Mouse (Mus musculus) liver, embryonic 14.5 days (tissue): ENCODE measurements around the gene Rreb1. TPM values are rescaled to one million over a fixed set of nuclear protein-coding genes. Genes with fewer than 3 reads are reported as not detected.

Experiments
- ATAC-seq: fragments of 200-750 bp; cut with Nextera tagmentation; 2 replicates; pipeline ENCODE4 v1.8.0; 2017; ENCODE audit warnings: moderate number of reproducible peaks, mild to moderate bottlenecking, moderate library complexity; ENCODE audit not compliant: insufficient read depth
- DNase-seq, 3 experiments: peaks; one replicate each; pipeline ENCODE4 v3.0.0-alpha.2; 2012 to 2013; ENCODE audit warnings: low read depth in 3 of 3, low spot score in 3 of 3
- H3K27ac ChIP-seq: fragments of 300-500 bp; sonication (generic); 2 replicates; pipeline ENCODE4 v1.5.1; 2014; ENCODE audit warnings: moderate library complexity, mild to moderate bottlenecking, control low read depth, inconsistent platforms
- H3K27me3 ChIP-seq: fragments of 300-500 bp; sonication (generic); 2 replicates; pipeline ENCODE4 v1.6.1; 2014; ENCODE audit warnings: mild to moderate bottlenecking, low read length, moderate library complexity; ENCODE audit not compliant: control insufficient read depth, insufficient read depth
- H3K36me3 ChIP-seq: fragments of 300-500 bp; sonication (generic); replicated peaks from 2 replicates; pipeline ENCODE4 v1.6.1; 2014; ENCODE audit warnings: low read depth; ENCODE audit not compliant: control insufficient read depth, insufficient read depth
- H3K4me1 ChIP-seq, 2 experiments: fragments of 200-500 bp in 1 of 2; fragments of 300-500 bp in 1 of 2; sonication (generic) in 1 of 2; replicated peaks; 2 replicates each; pipeline ENCODE4 v1.6.1; 2012 to 2014; ENCODE audit warnings: antibody characterized with exemption in 1 of 2, inconsistent platforms in 1 of 2, low read length in 1 of 2; ENCODE audit not compliant: control insufficient read depth in 2 of 2, insufficient read depth in 2 of 2
- H3K4me2 ChIP-seq: fragments of 300-500 bp; sonication (generic); 2 replicates; pipeline ENCODE4 v1.6.1; 2014; ENCODE audit warnings: low read depth, mild to moderate bottlenecking, control low read depth, moderate library complexity
- H3K4me3 ChIP-seq, 2 experiments: fragments of 200-500 bp in 1 of 2; fragments of 300-500 bp in 1 of 2; sonication (generic) in 1 of 2; 2 replicates each; pipeline ENCODE4 v1.5.1; 2012 to 2014; ENCODE audit warnings: low read depth in 2 of 2, low read length in 2 of 2, mild to moderate bottlenecking in 2 of 2, control low read depth in 1 of 2, inconsistent platforms in 1 of 2, moderate library complexity in 1 of 2; ENCODE audit not compliant: insufficient read depth in 1 of 2
- H3K9ac ChIP-seq: fragments of 300-500 bp; sonication (generic); replicated peaks from 2 replicates; pipeline ENCODE4 v1.6.1; 2014; ENCODE audit warnings: mild to moderate bottlenecking, control low read depth, moderate library complexity
- H3K9me3 ChIP-seq: fragments of 300-500 bp; sonication (generic); 2 replicates; pipeline ENCODE4 v1.6.1; 2016; ENCODE audit warnings: low read length, mixed read lengths; ENCODE audit not compliant: control insufficient read depth
- CTCF ChIP-seq: IDR thresholded peaks from 2 replicates; pipeline ENCODE4 v1.5.1; 2016; ENCODE audit warnings: antibody characterized with exemption, low read depth, control low read depth
- EP300 ChIP-seq: IDR thresholded peaks from 2 replicates; pipeline ENCODE4 v1.6.1; 2016; ENCODE audit warnings: antibody characterized with exemption, low read depth
- WGBS: fragments of 180-500 bp; shearing (Covaris S2); extraction: QIAGEN DNeasy Blood & Tissue Kit; methylation state at CpG from one replicate; pipeline ENCODE4 v1.1.7; 2014; ENCODE audit not compliant: insufficient replicate concordance; 5-methylcytosine and 5-hydroxymethylcytosine counted together
- polyA plus RNA-seq, 2 experiments: library from polyadenylated mRNA; depleted of rRNA in 1 of 2; stranded (reverse) in 1 of 2; unstranded in 1 of 2; fragments of >200 nt; fragmentation: Nextera tagmentation in 1 of 2; extraction: Ambion mirVana in 1 of 2; gene quantifications; 2 replicates each; pipeline versions ENCODE4 v1.2.1 to v1.2.3; 2012 to 2014

The Rreb1 gene
- polyA plus RNA-seq, 2 experiments, result 5.4 TPM

DNA sequence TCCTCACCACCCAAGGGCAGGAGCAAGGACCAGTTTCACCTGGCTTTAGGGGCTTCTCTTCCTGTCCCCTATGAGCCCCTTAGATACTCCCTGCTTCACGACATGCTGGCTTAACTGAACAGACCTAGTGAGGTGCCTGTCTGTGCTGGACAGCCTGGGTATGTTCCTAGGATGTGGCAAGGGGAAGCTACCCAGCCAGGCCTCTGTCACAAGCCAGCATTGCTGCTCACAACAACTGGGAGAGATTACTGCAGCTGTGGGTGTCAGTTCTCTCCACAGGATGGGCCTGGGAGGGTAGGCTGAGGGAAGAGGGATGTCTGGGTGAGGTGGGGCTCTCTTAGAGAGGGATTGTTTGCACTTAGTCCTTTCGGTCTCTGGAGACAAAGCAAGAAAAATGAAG is 142.5 kb downstream of the Rreb1 start:
- no peak overlapping the region for H3K4me2 ChIP-seq
- H3K4me3 ChIP-seq, result no peak overlapping the region
- H3K27me3 ChIP-seq, result no peaks in the 10 kb centered on the region
- ATAC-seq, result no peak
- H3K27ac ChIP-seq, result no peak overlapping the region
- H3K36me3 ChIP-seq, result peaks cover 26% of the 10 kb centered on the region
- TF ChIP-seq EP300, result no peak
- no peak for TF ChIP-seq CTCF
- WGBS, result 75% methylated on average over 2 of the region's 2 CpGs
- no peaks in the 10 kb centered on the region for H3K9me3 ChIP-seq
- DNase-seq, result no peak
- H3K4me1 ChIP-seq, result peaks cover 0 to 3% of the 10 kb centered on the region in 2 experiments; a peak in 1 of 4 replicates
- no peak overlapping the region for H3K9ac ChIP-seq

DNA sequence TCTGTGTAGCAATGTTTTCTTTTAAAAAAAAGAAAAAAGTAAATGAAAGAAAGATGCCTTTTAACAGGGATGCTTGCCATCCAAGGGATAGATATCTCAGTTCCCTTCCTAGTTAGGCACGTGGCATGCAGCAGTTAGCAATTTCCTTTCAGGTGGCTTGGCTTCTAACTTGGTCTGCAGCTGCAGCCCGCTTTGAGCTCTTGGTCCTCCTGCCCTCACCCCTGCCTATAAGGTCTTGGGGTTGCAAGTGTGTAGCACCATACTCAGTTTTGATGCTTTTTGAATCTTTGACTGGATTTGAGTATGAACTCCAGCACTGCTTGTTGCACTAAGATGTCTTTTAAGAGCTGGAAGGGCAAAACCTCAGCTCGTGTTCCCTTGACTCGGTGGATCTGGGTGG is 144.9 kb downstream of the Rreb1 start:
- no peak for ATAC-seq
- peaks cover 0 to 3% of the 10 kb centered on the region in 2 experiments; a peak in 1 of 4 replicates for H3K4me1 ChIP-seq
- peaks cover 13% of the 10 kb centered on the region for H3K36me3 ChIP-seq
- no peak overlapping the region for H3K4me3 ChIP-seq
- H3K9me3 ChIP-seq, result no peaks in the 10 kb centered on the region
- H3K27me3 ChIP-seq, result no peaks in the 10 kb centered on the region
- no peak overlapping the region for H3K27ac ChIP-seq
- H3K4me2 ChIP-seq, result no peak overlapping the region
- WGBS, result 81% methylated on average over 4 of the region's 4 CpGs
- H3K9ac ChIP-seq, result no peak overlapping the region
- DNase-seq, result no peak
- no peak for TF ChIP-seq EP300
- TF ChIP-seq CTCF, result no peak

DNA sequence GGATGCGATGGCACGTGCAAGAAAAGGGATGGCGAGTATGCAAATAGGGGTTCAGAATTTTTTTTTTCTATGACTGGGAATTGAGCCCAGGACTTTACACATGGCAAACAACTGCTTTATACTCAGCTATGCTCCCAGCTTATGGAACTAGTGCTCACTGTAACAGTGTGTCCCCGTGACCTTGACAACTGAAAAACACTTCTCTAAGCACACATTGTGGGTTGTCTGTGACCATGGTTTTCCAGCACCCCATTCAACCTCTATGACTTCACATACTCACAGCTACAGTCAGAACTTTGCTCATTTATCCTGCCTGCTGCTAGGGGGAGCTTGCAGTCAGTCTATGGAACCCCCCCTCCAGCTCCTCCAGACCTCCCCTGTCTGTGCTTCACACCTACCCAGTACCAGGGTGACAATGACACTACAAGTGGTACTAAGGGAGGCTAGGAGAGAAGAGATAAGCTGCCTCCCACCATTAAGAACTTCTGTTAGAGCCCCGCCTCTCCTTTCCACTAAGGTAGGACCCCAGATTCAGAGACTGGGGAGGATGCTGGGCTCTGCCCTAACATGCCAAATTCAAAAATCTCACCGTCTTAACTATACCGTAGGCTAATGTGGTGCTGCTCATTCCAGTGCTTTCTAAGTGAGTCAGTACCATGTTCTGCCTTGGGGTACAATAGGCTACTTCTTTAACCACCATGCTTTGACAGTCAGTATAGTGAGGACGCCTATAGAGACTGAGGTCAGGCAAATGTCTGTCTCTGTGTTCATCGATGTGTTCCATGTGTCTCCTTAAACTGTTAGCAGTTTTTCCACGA is 145.7 kb downstream of the Rreb1 start:
- ATAC-seq, result no peak
- H3K36me3 ChIP-seq, result peaks cover 12% of the 10 kb centered on the region
- no peaks in the 10 kb centered on the region for H3K27me3 ChIP-seq

DNA sequence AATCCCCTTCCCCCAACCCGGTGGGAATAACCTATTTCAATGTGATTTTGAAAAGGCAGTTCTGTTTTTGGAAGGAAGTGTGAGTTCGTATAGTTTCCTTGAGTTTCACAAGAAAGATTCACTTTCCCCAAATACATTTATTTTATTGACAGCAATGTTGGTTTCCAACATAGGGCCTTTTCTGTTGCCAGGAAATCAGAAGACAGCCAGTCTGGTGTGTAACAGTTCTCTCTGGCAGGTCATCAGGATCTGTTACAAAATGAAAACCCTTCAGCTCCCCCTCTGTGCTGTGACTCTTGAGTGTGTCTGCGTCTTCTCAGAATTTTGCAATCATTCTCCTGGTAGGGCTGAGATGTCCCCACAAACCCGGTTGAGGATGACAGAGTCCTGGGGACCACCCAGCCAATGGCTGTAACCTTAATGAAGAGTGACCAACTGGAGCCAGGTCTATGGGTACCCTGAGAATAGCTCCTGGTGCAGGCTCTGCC is 146.3 kb downstream of the Rreb1 start:
- Histone ChIP-seq H3K4me1 (no peaks in the 10 kb centered on the region), H3K9me3 (no peaks in the 10 kb centered on the region), H3K4me3 (no peak overlapping the region), H3K4me2 (no peak overlapping the region), H3K9ac (no peak overlapping the region), H3K27ac (no peak overlapping the region), H3K27me3 (no peaks in the 10 kb centered on the region), H3K36me3 (peaks cover 13% of the 10 kb centered on the region)
- DNase-seq, result no peak
- TF ChIP-seq CTCF, result no peak
- TF ChIP-seq EP300, result no peak
- ATAC-seq, result no peak
- WGBS, result 68% methylated on average over 4 of the region's 4 CpGs

More for the DNA sequence above, 145.7 kb downstream of the Rreb1 start:
- Histone ChIP-seq H3K4me3 (no peak overlapping the region), H3K9ac (no peak overlapping the region), H3K27ac (no peak overlapping the region), H3K4me2 (no peak overlapping the region), H3K4me1 (no peaks in the 10 kb centered on the region), H3K9me3 (no peaks in the 10 kb centered on the region)
- WGBS, result 82% methylated on average over 10 of the region's 10 CpGs
- DNase-seq, result no peak
- TF ChIP-seq EP300 (no peak), CTCF (no peak)

DNA sequence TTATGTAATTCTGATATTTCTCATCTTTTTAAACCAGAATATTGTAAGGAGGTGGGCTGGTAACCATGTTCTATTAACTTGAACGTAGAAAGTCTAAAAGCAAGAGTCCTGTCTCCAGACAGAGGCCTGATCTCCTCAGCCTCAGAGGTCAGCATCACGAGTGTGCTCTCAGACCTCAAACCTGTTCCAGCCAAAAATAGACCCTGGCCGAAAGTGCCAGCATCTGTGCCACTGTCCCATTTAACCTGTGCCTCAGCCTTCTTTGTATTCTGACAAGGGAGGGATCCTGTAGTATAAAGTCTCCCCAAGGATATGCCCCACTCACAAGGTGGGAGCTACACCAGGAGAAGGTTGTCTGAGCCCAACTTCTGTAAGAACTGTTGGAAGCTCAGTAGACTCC is 148.2 kb downstream of the Rreb1 start:
- DNase-seq, result no peak
- H3K36me3 ChIP-seq, result peaks cover 20% of the 10 kb centered on the region

More for the DNA sequence above, 148.2 kb downstream of the Rreb1 start:
- Histone ChIP-seq H3K4me2 (no peak overlapping the region), H3K4me3 (no peak overlapping the region), H3K9ac (no peak overlapping the region), H3K27me3 (no peaks in the 10 kb centered on the region), H3K4me1 (no peaks in the 10 kb centered on the region), H3K9me3 (no peaks in the 10 kb centered on the region), H3K27ac (no peak overlapping the region)
- no peak for ATAC-seq
- TF ChIP-seq CTCF (no peak), EP300 (no peak)
- WGBS, result 70% methylated on average over 3 of the region's 3 CpGs
